Mouse (Mus musculus) large intestine, adult 2 months (tissue): ENCODE measurements at regions not wholly inside any gene's neighbourhood (a gene's known extent, or its start where the extent isn't known, plus 50 kb on each side); places are given as distances from the start of the nearest gene placed in this dataset.

ENCODE experiments used
- DNase-seq: peaks from one replicate; pipeline ENCODE4 v3.0.0-alpha.2; 2012; ENCODE audit warnings: low read depth, low spot score
- WGBS: fragments of 180-500 bp; shearing (Covaris S2); methylation state at CpG from one replicate; pipeline ENCODE4 v1.1.7; 2018; 5-methylcytosine and 5-hydroxymethylcytosine counted together

GRCm38 (mm10) chr1:79927740-79928139 lies 66.8 kb upstream of the Serpine2 start:
- DNase-seq = no peak
- WGBS = 51% methylated on average over 2 of the region's 2 CpGs

DNA sequence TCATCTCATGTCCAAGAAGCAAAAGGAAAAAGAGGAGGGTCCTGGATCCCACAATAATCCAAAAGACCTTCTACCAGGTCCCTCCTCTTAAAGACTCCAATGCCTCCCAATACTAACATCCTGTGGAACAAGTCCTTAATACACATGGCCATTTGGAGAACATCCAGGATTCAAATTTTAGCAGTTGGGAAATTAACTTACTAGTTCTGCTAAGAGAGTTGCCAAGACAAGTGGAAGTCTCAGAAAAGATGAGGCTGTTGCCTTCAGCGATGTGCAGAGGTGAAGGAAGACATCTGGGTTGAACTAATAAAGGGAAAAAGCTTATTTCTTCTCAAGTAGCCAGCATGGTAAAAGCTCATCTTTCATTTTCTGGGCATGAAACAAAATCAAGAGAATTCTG lies 64.8 kb upstream of the Serpine2 start:
- no peak for DNase-seq
- 60% methylated on average over 1 of the region's 1 CpGs for WGBS

DNA sequence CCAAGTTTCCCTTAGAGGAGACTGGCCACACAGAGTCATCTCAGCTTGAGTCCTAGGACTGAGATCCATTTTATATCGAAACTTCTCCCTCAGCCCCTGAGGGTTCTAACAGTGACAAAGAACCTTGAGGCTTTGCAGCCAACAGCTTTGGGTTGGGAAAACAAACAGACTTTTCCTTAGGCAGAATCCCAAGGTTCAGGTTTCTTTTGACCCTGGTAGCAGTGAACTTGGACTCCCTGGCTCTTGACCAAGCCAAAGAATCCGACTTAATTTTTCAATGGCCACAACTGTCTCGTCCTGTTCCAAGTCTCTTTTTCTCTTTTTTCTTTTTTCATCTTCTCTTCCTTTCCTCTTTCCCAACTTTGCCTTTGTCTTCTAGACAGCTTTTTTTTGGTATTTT lies 60.9 kb upstream of the Serpine2 start:
- no peak for DNase-seq
- 70% methylated on average over 3 of the region's 3 CpGs for WGBS

GRCm38 (mm10) chr1:79921333-79921732 lies 60.4 kb upstream of the Serpine2 start:
- DNase-seq = no peak
- 90% methylated on average over 3 of the region's 3 CpGs for WGBS

DNA sequence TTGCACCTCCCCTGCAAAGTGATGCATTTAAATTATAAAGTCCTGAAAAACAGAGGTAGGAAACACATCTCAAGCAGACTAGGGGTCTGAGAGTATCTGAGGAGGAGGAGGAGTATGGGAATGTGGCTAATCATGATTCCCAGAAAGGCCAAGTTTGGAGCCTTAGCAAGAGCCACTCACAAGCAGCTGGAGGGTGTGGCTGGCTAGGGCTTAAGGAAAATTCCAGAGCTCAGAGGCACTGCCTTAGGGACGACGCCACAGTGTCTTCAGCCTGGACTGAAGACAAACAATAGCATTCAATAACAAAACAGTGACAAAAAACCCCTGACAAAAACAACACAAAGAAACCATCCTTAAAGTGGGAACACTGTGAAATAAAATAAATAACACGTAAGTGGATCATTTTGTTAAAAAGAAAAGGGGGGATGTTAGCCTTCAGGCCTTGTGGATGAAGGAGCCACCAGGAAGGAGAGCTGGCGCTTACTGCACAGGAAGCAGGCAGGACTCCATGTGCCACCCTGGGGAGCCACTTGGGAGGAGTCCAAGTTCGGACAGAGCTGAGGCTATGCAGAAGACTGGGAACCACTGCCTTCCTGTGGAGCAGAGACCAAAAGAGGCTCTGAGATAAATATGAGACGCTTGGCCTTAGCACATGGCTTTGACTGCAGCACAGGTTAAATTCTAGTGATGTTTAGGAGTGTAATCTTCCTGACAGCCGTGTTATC lies 56.6 kb upstream of the Serpine2 start:
- 55% methylated on average over 7 of the region's 7 CpGs for WGBS
- DNase-seq = no peak
